Mouse (Mus musculus) embryonic facial prominence, embryonic 14.5 days (tissue): ENCODE measurements around the gene Camk2b. TPM values are rescaled to one million over a fixed set of nuclear protein-coding genes. Genes with fewer than 3 reads are reported as not detected.

Source experiments
- ATAC-seq: fragments of 200-750 bp; cut with Nextera tagmentation; 2 replicates; pipeline ENCODE4 v1.8.0; 2017; ENCODE audit warnings: low read depth, moderate number of reproducible peaks, moderate TSS enrichment
- DNase-seq: peaks from one replicate; pipeline ENCODE4 v3.0.0-alpha.2; 2015; ENCODE audit warnings: low spot score
- H3K27ac ChIP-seq: fragments of 300-500 bp; sonication (generic); replicated peaks from 2 replicates; pipeline ENCODE4 v1.5.1; 2014; ENCODE audit warnings: low read depth, mild to moderate bottlenecking, low read length, moderate library complexity
- H3K27me3 ChIP-seq: fragments of 300-500 bp; sonication (generic); replicated peaks from 2 replicates; pipeline ENCODE4 v1.6.1; 2014; ENCODE audit warnings: low read length; ENCODE audit not compliant: control insufficient read depth, insufficient read depth
- H3K36me3 ChIP-seq: fragments of 300-500 bp; sonication (generic); 2 replicates; pipeline ENCODE4 v1.6.1; 2014; ENCODE audit warnings: low read length, mixed read lengths; ENCODE audit not compliant: control insufficient read depth, insufficient read depth
- H3K4me1 ChIP-seq: fragments of 300-500 bp; sonication (generic); 2 replicates; pipeline ENCODE4 v1.6.1; 2014; ENCODE audit warnings: antibody characterized with exemption, low read length; ENCODE audit not compliant: control insufficient read depth, insufficient read depth
- H3K4me2 ChIP-seq: fragments of 300-500 bp; sonication (generic); 2 replicates; pipeline ENCODE4 v1.6.1; 2014; ENCODE audit warnings: low read depth, mild to moderate bottlenecking, low read length, moderate library complexity, mixed read lengths
- H3K4me3 ChIP-seq: fragments of 300-500 bp; sonication (generic); 2 replicates; pipeline ENCODE4 v1.5.1; 2014; ENCODE audit warnings: low read depth, mild to moderate bottlenecking, low read length
- H3K9ac ChIP-seq: fragments of 300-500 bp; sonication (generic); 2 replicates; pipeline ENCODE4 v1.6.1; 2014; ENCODE audit warnings: low read depth, mild to moderate bottlenecking, low read length, moderate library complexity, mixed read lengths
- H3K9me3 ChIP-seq: fragments of 300-500 bp; sonication (generic); 2 replicates; pipeline ENCODE4 v1.6.1; 2016; ENCODE audit warnings: low read length; ENCODE audit not compliant: control insufficient read depth
- WGBS: fragments of 180-500 bp; shearing (Covaris S2); extraction: QIAGEN DNeasy Blood & Tissue Kit; methylation state at CpG from one replicate; pipeline ENCODE4 v1.1.7; 2014; 5-methylcytosine and 5-hydroxymethylcytosine counted together
- polyA plus RNA-seq: library from polyadenylated mRNA; unstranded; fragments of >200 nt; fragmentation: Nextera tagmentation; extraction: Ambion mirVana; gene quantifications from 2 replicates; pipeline ENCODE4 v1.2.1, GENCODE M21; 2014

The Camk2b gene
- polyA plus RNA-seq, 1 experiment from 2014 or later: 9.2 TPM

GRCm38 (mm10) chr11:6063065-6063464 is 3.1 kb downstream of the Camk2b start:
- 86% methylated on average over 5 of the region's 7 CpGs for WGBS
- ATAC-seq: no peak
- Histone ChIP-seq H3K4me3 (no peak overlapping the region), H3K27ac (no peak overlapping the region), H3K4me1 (peaks cover 5% of the 10 kb centered on the region; the same call in 1 of the 2 replicates), H3K36me3 (no peaks in the 10 kb centered on the region), H3K27me3 (peaks cover 65% of the 10 kb centered on the region), H3K9me3 (no peaks in the 10 kb centered on the region), H3K4me2 (no peak overlapping the region), H3K9ac (no peak overlapping the region)
- no peak for DNase-seq

GRCm38 (mm10) chr11:6062329-6062728 is 3.8 kb downstream of the Camk2b start:
- Histone ChIP-seq H3K4me1 (peaks cover 5% of the 10 kb centered on the region; the same call in 1 of the 2 replicates), H3K27ac (no peak overlapping the region), H3K36me3 (no peaks in the 10 kb centered on the region), H3K4me3 (no peak overlapping the region), H3K27me3 (peaks cover 57% of the 10 kb centered on the region), H3K9ac (no peak overlapping the region), H3K9me3 (no peaks in the 10 kb centered on the region), H3K4me2 (no peak overlapping the region)
- ATAC-seq (no peak), DNase-seq (no peak)
- 89% methylated on average over 11 of the region's 11 CpGs for WGBS

DNA sequence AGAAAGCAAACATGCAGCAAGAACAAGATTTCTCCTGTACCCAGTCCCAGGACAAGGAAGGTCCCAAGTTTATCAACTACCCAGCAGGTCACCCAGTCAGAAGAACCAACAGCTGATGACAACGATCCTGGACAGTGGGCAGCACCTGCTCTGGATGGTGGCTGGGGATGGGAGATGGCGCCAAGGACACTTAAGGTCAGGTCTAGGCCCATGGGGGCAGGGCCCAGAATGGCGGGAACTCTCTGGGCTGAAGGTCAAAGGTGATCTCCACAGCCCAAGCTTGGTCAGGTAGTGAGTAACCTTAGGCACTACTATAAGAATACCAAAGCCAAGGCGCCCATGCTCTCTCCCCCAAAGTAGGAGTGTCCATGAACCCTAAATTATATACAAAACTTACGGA is 4.3 kb downstream of the Camk2b start:
- no peak overlapping the region for H3K4me3 ChIP-seq
- no peaks in the 10 kb centered on the region for H3K9me3 ChIP-seq
- peaks cover 5% of the 10 kb centered on the region; the same call in 1 of the 2 replicates for H3K4me1 ChIP-seq
- no peak overlapping the region for H3K4me2 ChIP-seq
- no peaks in the 10 kb centered on the region for H3K36me3 ChIP-seq
- DNase-seq (no peak), ATAC-seq (no peak)
- 76% methylated on average over 5 of the region's 5 CpGs for WGBS
- H3K9ac ChIP-seq: no peak overlapping the region
- peaks cover 53% of the 10 kb centered on the region for H3K27me3 ChIP-seq
- H3K27ac ChIP-seq: no peak overlapping the region

DNA sequence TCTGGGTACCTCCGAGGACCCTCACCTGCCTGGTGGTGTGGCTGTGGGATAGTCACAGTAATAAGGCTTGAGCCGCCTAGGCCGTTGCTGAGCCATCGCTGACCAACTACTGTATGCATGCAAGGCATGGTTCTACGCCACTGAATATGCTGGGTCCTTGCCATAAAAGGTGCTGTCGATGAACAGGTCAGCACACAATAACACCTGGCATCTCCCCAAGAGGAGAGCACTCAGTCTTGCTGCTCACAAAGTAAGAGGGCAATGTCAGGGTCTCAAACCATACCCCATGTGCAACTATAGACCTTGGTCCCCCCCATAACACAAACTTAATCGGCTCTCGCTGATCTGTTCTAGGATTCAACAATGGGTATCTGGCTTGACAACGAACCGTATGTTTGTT is 7.0 kb downstream of the Camk2b start:
- DNase-seq (no peak), ATAC-seq (no peak)
- H3K9me3 ChIP-seq: no peaks in the 10 kb centered on the region
- H3K4me2 ChIP-seq: no peak overlapping the region
- 93% methylated on average over 10 of the region's 10 CpGs for WGBS
- H3K36me3 ChIP-seq: no peaks in the 10 kb centered on the region
- no peak overlapping the region for H3K9ac ChIP-seq
- no peak overlapping the region for H3K4me3 ChIP-seq
- no peak overlapping the region for H3K27ac ChIP-seq
- no peaks in the 10 kb centered on the region for H3K4me1 ChIP-seq
- H3K27me3 ChIP-seq: peaks cover 26% of the 10 kb centered on the region

- ATAC-seq: no peak
- H3K27ac ChIP-seq: no peak overlapping the region
- DNase-seq: no peak
- H3K9ac ChIP-seq: no peak overlapping the region
- no peak overlapping the region for H3K4me3 ChIP-seq
- no peak overlapping the region for H3K4me2 ChIP-seq
- no peaks in the 10 kb centered on the region for H3K9me3 ChIP-seq
- H3K36me3 ChIP-seq: no peaks in the 10 kb centered on the region
- H3K27me3 ChIP-seq: no peaks in the 10 kb centered on the region
- no peaks in the 10 kb centered on the region for H3K4me1 ChIP-seq
- 82% methylated on average over 8 of the region's 8 CpGs for WGBS
Measured at GRCm38 (mm10) chr11:6053386-6053785, 12.8 kb downstream of the Camk2b start.

DNA sequence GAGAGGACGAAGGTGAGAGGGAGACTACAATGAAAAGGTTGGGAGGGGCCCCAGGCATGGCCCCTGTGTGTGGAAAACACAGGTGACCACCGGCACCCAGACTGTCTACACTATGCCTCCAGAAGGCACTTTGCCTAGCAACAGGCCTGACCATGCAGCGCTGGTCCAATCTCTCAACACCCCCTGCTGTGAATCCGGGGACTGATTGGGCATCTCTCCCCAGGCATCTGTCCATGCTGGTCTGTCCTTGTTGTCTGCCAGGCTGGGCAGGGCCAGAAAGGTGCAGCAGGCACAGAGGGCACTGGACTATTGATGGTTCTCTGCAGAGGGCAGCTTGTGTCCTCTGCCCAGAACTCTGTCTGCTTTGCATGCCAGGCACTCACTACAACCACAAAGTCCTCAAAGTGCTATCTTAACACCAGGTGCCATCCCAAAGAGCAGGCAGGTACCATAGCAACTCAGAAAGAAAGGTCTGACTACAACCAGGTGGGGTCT is 16.0 kb downstream of the Camk2b start:
- Histone ChIP-seq H3K4me3 (no peak overlapping the region), H3K9me3 (no peaks in the 10 kb centered on the region), H3K4me2 (no peak overlapping the region), H3K36me3 (no peaks in the 10 kb centered on the region), H3K4me1 (no peaks in the 10 kb centered on the region), H3K27ac (no peak overlapping the region), H3K9ac (no peak overlapping the region), H3K27me3 (no peaks in the 10 kb centered on the region)
- DNase-seq: no peak
- ATAC-seq: no peak
- 63% methylated on average over 4 of the region's 4 CpGs for WGBS

DNA sequence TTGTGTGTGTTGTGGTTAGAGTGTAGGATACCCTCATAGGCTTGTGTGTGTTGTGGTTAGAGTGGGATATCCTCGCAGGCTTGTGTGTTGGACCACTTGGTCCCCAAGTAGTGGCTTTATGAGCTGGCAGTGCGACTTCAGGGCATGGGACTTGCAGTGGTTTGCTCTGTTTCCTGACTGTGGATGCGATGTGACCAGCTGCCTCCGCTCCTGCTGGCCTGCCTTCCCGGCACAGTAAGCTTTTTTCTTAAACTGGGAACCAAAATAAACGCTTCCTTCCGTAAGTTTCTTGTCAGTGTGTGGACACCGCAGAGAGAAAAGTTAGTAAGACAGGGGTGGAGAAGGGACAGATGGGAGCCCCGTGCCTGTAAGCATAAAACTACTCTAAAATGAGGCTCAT is 18.0 kb downstream of the Camk2b start:
- WGBS: 74% methylated on average over 9 of the region's 9 CpGs
- Histone ChIP-seq H3K4me3 (no peak overlapping the region), H3K4me1 (no peaks in the 10 kb centered on the region), H3K36me3 (no peaks in the 10 kb centered on the region), H3K9me3 (no peaks in the 10 kb centered on the region), H3K9ac (no peak overlapping the region), H3K27ac (no peak overlapping the region), H3K27me3 (no peaks in the 10 kb centered on the region), H3K4me2 (no peak overlapping the region)
- ATAC-seq: no peak
- no peak for DNase-seq

DNA sequence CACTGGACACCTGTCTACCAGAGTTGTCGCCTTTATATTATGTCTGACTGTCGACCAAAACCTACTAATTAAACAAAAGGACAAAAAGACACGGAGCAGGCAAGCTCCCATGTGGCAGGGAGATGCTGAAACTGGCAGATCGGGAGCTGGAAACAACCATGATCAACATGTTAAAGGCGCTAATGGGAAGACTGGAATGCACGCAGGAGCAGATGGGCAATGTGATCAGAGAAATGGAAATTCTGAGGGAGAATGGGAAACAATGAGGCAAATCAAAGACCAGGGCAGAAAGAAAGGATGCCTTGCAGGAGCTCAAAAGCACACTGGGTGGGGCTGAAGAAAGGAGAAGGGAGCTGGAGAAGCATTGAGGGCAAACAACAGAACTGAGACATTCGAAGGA is 27.2 kb downstream of the Camk2b start:
- H3K4me1 ChIP-seq: no peaks in the 10 kb centered on the region
- H3K36me3 ChIP-seq: no peaks in the 10 kb centered on the region
- H3K27ac ChIP-seq: no peak overlapping the region
- H3K4me3 ChIP-seq: no peak overlapping the region
- no peaks in the 10 kb centered on the region for H3K27me3 ChIP-seq
- no peak for ATAC-seq
- WGBS: 69% methylated on average over 7 of the region's 7 CpGs
- DNase-seq: no peak
- no peaks in the 10 kb centered on the region; the same call in 1 of the 2 replicates for H3K9me3 ChIP-seq
- no peak overlapping the region for H3K9ac ChIP-seq
- H3K4me2 ChIP-seq: no peak overlapping the region

- 93% methylated on average over 7 of the region's 7 CpGs for WGBS
- Histone ChIP-seq H3K4me2 (no peak overlapping the region), H3K9me3 (no peaks in the 10 kb centered on the region; the same call in 1 of the 2 replicates), H3K4me3 (no peak overlapping the region), H3K27me3 (no peaks in the 10 kb centered on the region), H3K36me3 (no peaks in the 10 kb centered on the region), H3K9ac (no peak overlapping the region), H3K4me1 (no peaks in the 10 kb centered on the region), H3K27ac (no peak overlapping the region)
- DNase-seq: no peak
- no peak for ATAC-seq
Measured at GRCm38 (mm10) chr11:6037686-6038085, 28.5 kb downstream of the Camk2b start.
